Mouse (Mus musculus): ENCODE results near the gene Ccl17. TPM values are rescaled to one million over a fixed set of nuclear protein-coding genes. Genes with fewer than 3 reads are reported as not detected.

The Ccl17 gene
- polyA plus RNA-seq (2014; fragmentation: Illumina TruSeq; extraction: RNeasy Lipid Tissue Mini Kit (QIAGEN cat#74804); ENCODE audit: low replicate concordance), result not detected

GRCm38 (mm10) chr8:94810153-94810552 lies at the start of gene Ccl17:
TSS of gene Ccl17 (plus strand) at chr8:94810453.

DNA sequence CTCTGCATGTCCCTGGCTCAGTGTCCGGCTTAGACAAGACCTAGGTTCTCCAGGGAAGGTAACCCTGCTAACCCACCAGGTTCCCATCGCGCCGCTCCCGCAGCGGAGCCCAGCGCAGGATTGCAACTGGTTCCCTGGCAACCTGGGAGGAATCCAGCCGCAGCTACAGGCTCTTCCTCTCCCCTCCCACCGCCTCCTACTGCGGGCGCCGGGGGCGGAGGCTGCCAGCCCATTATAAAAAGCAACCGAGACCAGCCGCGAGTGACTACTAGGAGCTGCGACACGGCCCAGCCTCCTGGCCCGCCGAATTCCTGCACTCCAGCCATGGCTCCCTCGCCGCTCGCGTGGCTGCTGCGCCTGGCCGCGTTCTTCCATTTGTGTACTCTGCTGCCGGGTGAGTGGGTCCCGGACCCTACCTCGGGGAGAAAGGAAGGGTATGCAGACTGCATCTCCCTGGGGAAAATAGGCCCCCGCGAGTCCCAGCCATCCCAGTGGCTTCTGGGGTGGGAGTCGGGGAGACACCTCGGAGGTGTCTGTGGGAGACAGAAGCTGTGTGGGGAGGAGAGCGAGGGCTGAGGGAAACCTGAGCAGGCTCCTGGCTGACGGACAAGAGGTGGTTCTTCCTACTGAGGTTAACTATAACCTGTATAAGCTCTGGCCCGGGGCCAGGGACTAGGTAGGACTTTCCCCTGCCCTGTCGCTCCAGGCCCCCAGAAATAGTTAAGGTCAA lies 38.1 kb upstream of the Ccl17 start, which contains the start of gene Cx3cl1:
TSS of gene Cx3cl1 (plus strand) at position 69 of the 730 bp plus-strand sequence.

GRCm38 (mm10) chr8:94837662-94838574 lies 27.7 kb downstream of the Ccl17 start, which contains the start of the genes Coq9 and Ciapin1:
TSS of gene Coq9 (plus strand) at chr8:94838321.
TSS of gene Ciapin1 (minus strand) at chr8:94838358.

DNA sequence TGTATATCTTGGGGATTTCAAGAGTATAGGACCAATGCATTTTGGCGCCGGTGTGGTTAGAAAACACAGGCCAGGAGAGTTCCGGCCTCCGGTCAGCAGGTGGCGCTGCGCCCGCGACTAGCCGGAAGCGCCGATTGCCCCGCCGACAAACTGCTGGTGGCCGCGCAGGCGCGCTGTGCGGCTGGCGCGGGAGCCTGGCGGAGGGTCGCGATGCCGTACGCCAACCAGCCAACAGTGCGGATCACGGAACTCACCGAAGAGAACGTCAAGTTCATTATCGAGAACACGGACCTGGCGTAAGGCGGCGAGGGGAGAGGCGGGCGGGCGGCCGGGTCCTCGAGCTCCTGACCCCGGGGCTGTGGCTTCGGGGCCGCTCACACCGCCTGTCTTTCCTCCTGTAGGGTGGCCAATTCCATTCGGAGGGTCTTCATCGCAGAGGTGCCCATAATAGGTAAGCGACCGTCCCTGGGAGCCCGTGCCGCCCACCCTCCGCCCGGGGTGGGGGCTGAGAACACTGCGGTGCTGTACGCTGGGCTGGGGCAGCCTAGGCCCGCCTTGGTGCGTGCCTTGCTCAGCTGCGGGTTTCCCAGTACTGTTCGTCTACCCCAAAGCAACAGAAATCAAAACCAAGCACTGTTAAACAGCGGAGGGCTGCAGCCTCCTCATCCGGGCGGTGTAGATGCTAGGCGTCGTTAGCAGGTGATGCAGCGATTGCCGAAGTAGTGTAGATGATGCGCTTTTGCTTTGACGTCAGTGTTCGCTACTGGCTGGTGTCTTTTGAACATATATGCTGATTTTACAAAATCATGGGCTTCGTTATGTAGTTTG lies 47.3 kb downstream of the Ccl17 start, which contains the start of gene Polr2c:
TSS of gene Polr2c (plus strand) at position 105 of the 828 bp plus-strand sequence.

Other genes starting within 250 kb of the Ccl17 start
- 42.4 TPM for gene Rspry1, start 208.5 kb upstream of the Ccl17 start, polyA plus RNA-seq (2014; fragmentation: Illumina TruSeq; extraction: RNeasy Lipid Tissue Mini Kit (QIAGEN cat#74804); ENCODE audit: low replicate concordance)
- gene Fam192a, start 208.5 kb upstream of the Ccl17 start, polyA plus RNA-seq (2014; fragmentation: Illumina TruSeq; extraction: RNeasy Lipid Tissue Mini Kit (QIAGEN cat#74804); ENCODE audit: low replicate concordance), result 56.4 TPM
- gene Arl2bp, start 143.9 kb upstream of the Ccl17 start, polyA plus RNA-seq (2014; fragmentation: Illumina TruSeq; extraction: RNeasy Lipid Tissue Mini Kit (QIAGEN cat#74804); ENCODE audit: low replicate concordance), result 167 TPM
- gene Pllp, start 114.2 kb upstream of the Ccl17 start, polyA plus RNA-seq (2014; fragmentation: Illumina TruSeq; extraction: RNeasy Lipid Tissue Mini Kit (QIAGEN cat#74804); ENCODE audit: low replicate concordance), result 2.6 TPM
- gene Ccl22, start 64.9 kb upstream of the Ccl17 start, polyA plus RNA-seq (2014; fragmentation: Illumina TruSeq; extraction: RNeasy Lipid Tissue Mini Kit (QIAGEN cat#74804); ENCODE audit: low replicate concordance), result 7.0 TPM
- gene Cx3cl1, start 38.4 kb upstream of the Ccl17 start, polyA plus RNA-seq (2014; fragmentation: Illumina TruSeq; extraction: RNeasy Lipid Tissue Mini Kit (QIAGEN cat#74804); ENCODE audit: low replicate concordance), result 2.0 TPM
- gene Coq9, start 27.9 kb downstream of the Ccl17 start, polyA plus RNA-seq (2014; fragmentation: Illumina TruSeq; extraction: RNeasy Lipid Tissue Mini Kit (QIAGEN cat#74804); ENCODE audit: low replicate concordance), result 7.1 TPM
- gene Ciapin1, start 27.9 kb downstream of the Ccl17 start, polyA plus RNA-seq (2014; fragmentation: Illumina TruSeq; extraction: RNeasy Lipid Tissue Mini Kit (QIAGEN cat#74804); ENCODE audit: low replicate concordance), result 10.5 TPM
- gene Polr2c, start 47.0 kb downstream of the Ccl17 start, polyA plus RNA-seq (2014; fragmentation: Illumina TruSeq; extraction: RNeasy Lipid Tissue Mini Kit (QIAGEN cat#74804); ENCODE audit: low replicate concordance), result 2.0 TPM
- gene Dok4, start 65.9 kb downstream of the Ccl17 start, polyA plus RNA-seq (2014; fragmentation: Illumina TruSeq; extraction: RNeasy Lipid Tissue Mini Kit (QIAGEN cat#74804); ENCODE audit: low replicate concordance), result 6.8 TPM
- not detected for gene Ccdc102a, start 107.6 kb downstream of the Ccl17 start, polyA plus RNA-seq (2014; fragmentation: Illumina TruSeq; extraction: RNeasy Lipid Tissue Mini Kit (QIAGEN cat#74804); ENCODE audit: low replicate concordance)
- 0.41 TPM for gene Adgrg5, start 113.2 kb downstream of the Ccl17 start, polyA plus RNA-seq (2014; fragmentation: Illumina TruSeq; extraction: RNeasy Lipid Tissue Mini Kit (QIAGEN cat#74804); ENCODE audit: low replicate concordance)
- gene Adgrg1, start 164.3 kb downstream of the Ccl17 start, polyA plus RNA-seq (2014; fragmentation: Illumina TruSeq; extraction: RNeasy Lipid Tissue Mini Kit (QIAGEN cat#74804); ENCODE audit: low replicate concordance), result 1.0 TPM
- gene Adgrg3, start 207.2 kb downstream of the Ccl17 start, polyA plus RNA-seq (2014; fragmentation: Illumina TruSeq; extraction: RNeasy Lipid Tissue Mini Kit (QIAGEN cat#74804); ENCODE audit: low replicate concordance), result 0.48 TPM
- not detected for gene Drc7, start 244.7 kb downstream of the Ccl17 start, polyA plus RNA-seq (2014; fragmentation: Illumina TruSeq; extraction: RNeasy Lipid Tissue Mini Kit (QIAGEN cat#74804); ENCODE audit: low replicate concordance)